Mouse (Mus musculus): ENCODE results near the gene Man2a2. TPM values are rescaled to one million over a fixed set of nuclear protein-coding genes. Genes with fewer than 3 reads are reported as not detected.
A peak's percentile ranks its signal among the peaks of the same experiment; 100 is the strongest.

Man2a2 gene
- total RNA-seq, 2 experiments from 2014 or later, result 164 TPM

GRCm38 (mm10) chr7:80372667-80373066 lies 1.5 kb upstream of the Man2a2 start:
- DNase-seq (ENCODE audit: low spot score in 2 of 2), result no peak

DNA sequence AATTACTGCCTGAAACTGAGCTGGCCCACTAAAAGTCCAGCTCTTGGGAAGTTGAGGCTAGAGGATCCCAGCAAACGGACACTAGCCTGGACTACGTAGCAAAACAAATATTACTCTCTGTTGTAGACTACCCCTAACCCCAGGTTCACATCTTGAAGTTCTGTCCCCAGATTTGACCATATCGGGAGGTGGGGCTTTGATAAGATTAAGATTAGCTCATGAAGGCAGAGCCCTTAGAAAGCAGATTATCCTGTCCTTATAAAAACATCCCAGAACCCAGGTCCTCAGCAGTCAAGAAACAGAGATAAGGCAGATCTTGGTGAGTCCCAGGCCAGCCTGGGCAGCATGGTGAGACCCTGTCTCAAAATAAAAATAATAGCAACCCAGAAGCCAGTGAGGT lies 991 bp upstream of the Man2a2 start:
- DNase-seq (ENCODE audit: low spot score in 2 of 2), result no peak

GRCm38 (mm10) chr7:80370649-80371040 lies 530 bp downstream of the Man2a2 start:
- peak; percentile 76 to 89 for DNase-seq (ENCODE audit: low spot score in 2 of 2)

DNA sequence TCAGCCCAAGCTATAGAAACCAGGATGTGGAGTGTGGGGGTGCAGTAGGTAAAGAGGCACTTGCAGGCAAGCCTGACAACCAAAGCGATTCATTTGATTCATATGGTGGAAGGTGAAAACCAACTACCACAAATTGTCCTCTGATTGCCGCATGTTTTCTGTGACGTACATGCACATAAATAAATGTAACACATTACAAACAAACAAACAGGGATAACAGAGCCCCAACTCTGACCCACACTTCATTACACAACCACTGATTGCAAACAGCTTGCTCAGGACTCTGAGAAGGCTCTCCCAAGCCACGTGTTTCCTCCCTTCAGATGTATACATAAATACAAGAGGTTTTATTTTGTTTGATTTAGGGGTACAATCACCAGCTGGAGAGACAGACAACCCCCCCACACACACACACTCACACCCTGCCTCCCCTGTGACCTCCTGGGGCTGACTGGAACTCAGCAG lies 1.2 kb downstream of the Man2a2 start:
- no peak for DNase-seq (ENCODE audit: low spot score in 2 of 2)

DNA sequence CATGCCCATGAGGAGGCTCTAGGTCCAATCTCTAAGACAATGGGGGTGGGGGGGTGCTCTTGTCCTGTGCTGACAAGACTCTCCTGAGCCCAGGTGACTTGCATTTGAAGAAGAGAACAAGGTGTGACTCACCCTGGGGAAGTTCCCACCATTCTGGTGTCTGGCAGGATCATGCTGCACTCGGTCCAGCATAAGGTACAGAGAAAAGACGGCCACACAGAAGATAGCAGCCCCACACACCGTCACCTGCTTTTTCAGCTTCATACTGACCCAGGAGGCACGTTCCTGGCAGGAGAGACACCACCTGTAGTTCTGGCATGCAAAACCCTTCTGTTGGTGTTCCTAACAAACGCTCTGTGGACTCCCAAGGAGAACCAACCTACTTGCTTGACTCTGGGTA lies 1.7 kb downstream of the Man2a2 start:
- no peak for DNase-seq (ENCODE audit: low spot score in 2 of 2)

DNA sequence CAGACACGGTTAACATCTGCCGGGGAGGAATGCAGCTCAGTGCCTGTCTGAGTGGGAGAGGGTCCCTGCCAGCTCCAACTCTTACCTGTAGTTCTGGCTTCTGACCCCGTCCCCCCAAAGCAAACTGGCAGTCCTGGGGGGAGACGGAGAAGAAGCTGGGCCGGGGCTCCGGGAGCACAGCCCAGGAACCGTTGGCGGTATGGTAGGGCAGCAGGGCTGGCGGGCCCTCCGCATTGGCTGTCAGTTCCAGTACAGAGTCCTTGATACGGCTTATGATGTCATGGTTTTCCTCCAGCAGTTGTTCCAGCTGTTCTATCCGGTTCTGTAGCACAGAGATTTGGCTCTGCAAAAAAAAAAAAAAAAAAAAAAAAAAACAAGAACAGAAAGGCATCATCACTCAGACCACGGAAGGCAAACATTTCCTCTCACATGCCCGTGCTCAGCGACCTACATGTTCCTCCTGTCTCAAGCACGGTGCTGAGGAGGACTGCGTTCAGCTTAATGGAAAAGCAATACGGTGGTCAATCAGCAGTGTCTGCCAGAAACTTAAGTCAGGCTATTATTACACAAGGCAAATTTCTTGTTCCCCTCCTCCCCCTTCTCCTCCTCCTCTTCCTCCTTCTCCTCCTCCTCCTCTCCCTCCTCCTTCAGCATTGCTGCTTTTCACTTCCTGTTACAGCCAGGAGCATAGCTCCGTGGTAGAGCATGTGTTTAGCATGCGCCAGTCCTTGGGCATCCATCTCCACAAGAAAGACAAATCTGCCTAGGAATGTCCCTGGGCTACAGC lies 2.3 kb downstream of the Man2a2 start:
- no peak for DNase-seq (ENCODE audit: low spot score in 2 of 2)

GRCm38 (mm10) chr7:80368009-80368408 lies 3.2 kb downstream of the Man2a2 start:
- no peak for DNase-seq (ENCODE audit: low spot score in 2 of 2)

- DNase-seq (ENCODE audit: low spot score in 2 of 2), result no peak
These were observed 3.9 kb downstream of the Man2a2 start for GRCm38 (mm10) chr7:80367232-80367631.

DNA sequence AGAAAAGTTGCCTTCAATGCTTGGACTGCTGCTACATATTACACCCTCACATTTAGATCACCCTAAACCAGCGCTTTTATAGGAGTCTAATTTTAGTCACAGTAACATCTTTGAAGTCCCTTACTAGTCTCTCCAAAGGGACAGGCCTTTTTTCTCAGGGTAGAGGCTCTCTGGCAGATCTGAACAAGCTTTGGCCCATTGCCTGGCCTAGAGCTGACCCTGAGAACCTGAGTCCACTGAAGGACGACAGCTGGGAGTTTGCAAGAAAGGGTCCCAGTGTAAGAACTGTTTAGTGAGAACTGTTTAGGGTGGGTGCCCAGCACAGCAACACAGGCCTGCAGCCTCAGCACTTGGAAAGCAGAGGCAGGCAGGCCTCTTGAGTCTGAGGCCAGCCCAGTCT lies 5.4 kb downstream of the Man2a2 start:
- DNase-seq (ENCODE audit: low spot score in 2 of 2), result no peak

- DNase-seq (ENCODE audit: low spot score in 2 of 2), result no peak
These were observed 10.7 kb downstream of the Man2a2 start for GRCm38 (mm10) chr7:80360435-80360834.

DNA sequence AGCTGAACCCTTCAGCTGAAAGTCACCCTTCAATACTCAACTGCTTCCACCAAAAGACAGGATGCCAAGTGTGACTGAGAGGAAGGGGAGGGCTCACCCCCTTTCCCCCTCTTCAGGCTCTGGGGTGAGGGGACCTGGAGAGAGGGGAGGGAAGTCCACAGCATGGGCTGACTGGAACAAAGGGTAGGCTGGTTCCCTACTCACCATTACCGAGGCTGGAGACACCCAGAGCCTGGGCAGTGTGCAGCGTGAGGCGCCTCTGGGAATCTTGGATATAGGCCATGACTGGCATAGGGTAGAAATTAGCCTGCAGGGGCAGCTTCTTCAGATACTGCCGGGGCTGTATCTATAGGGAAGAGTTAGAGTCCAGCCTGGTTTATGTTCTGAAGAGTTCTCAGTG lies 13.1 kb downstream of the Man2a2 start:
- DNase-seq (ENCODE audit: low spot score in 2 of 2), result no peak

GRCm38 (mm10) chr7:80357156-80357555 lies 14.0 kb downstream of the Man2a2 start:
- DNase-seq (ENCODE audit: low spot score in 2 of 2), result peak in 1 of 2 experiments; percentile 63

DNA sequence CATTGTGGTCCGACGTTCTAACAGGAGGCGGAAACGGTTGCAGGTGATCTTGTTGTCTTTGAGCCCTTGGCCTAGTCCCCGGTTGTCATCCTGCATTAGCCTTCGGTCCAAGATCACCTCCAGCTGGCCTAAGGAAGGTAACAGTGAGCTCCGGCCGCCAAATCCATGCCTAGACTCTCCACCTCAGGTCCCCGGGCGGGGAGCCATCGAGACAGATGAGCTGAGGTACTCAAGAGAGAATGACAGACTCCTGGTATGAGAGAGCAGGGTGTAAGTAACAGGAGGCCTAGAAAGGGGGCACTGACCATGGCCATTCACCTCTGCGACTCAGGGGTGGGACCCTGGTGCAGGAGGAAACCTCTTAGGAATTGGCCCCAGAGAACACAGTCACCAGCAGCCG lies 14.8 kb downstream of the Man2a2 start:
- DNase-seq (ENCODE audit: low spot score in 2 of 2), result no peak

DNA sequence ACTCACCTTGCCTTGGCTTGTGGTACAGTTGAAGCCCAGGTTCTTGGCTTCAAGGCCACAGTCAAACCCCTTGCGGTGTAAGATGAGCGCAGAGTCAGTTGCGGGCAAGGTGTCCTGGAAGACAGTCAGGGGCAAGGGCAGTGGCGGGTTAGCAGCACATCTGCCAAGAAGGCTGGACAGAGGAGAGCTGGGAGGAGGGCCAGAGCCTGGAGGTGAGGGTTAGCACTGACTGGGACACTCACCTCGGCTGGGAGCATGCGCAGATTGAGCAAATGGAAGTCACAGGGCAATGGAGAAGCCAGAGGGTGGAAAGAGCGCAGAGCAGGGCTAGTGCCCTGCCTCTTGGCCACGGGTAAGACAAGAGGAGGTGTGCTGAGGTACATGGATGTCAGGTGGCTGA lies 18.3 kb downstream of the Man2a2 start:
- DNase-seq (ENCODE audit: low spot score in 2 of 2), result no peak

- no peak for DNase-seq (ENCODE audit: low spot score in 2 of 2)
These were observed 20.4 kb downstream of the Man2a2 start for GRCm38 (mm10) chr7:80350808-80351207.

- no peak for DNase-seq (ENCODE audit: low spot score in 2 of 2)
These were observed 23.2 kb downstream of the Man2a2 start for GRCm38 (mm10) chr7:80347670-80348586.

GRCm38 (mm10) chr7:80346830-80347229 lies 24.3 kb downstream of the Man2a2 start:
- no peak for DNase-seq (ENCODE audit: low spot score in 2 of 2)

GRCm38 (mm10) chr7:80346173-80346572 lies 25.0 kb downstream of the Man2a2 start:
- DNase-seq (ENCODE audit: low spot score in 2 of 2), result no peak

- no peak for DNase-seq (ENCODE audit: low spot score in 2 of 2)
These were observed 27.7 kb downstream of the Man2a2 start for GRCm38 (mm10) chr7:80343270-80344018.

- peak; percentile 90 to 98 for DNase-seq (ENCODE audit: low spot score in 2 of 2)
These were observed 28.3 kb downstream of the Man2a2 start, which contains the start of gene Hddc3 for GRCm38 (mm10) chr7:80342858-80343257. Gene Hddc3, plus strand, starts transcription at chr7:80343104.

- no peak for DNase-seq (ENCODE audit: low spot score in 2 of 2)
These were observed 29.4 kb downstream of the Man2a2 start for GRCm38 (mm10) chr7:80341793-80342192.
